11 mouse cellular contexts compared by ENCODE assay signal in the genomic region with DNA sequence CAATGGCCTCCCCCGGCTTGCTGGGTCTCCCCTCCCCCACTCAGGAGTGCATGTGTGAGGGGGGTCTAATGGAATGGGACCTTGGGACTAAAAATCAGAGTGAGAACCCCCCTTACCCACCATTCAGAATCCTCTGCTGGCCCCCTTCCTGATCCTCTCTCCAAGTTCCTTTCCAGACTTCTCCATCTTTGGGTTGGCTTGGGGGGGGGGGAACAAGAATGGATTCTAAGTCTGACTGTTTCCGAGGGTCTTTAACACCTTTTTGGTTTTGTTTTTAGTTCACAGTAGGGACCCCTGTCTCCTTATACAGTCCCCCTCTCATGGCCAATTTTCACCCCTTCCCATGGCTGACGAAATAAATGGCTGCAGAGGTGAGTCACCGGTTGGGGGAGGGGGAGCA. TPM values are rescaled to one million over a fixed set of nuclear protein-coding genes. Genes with fewer than 3 reads are reported as not detected.
A peak's percentile ranks its signal among the peaks of the same experiment; 100 is the strongest.
DNase-seq lines count a peak whose midpoint lies in the region; ATAC-seq lines count a peak whose summit lies in the region.
"Had no signal": no experiment of that assay in that cellular context is flagged by ENCODE, and none has a peak within 500 bp of the region (broad histone marks: within the 10 kb centered on the region; RNA-seq: fewer than 3 reads in every experiment).

A gene (plus strand): TSS at position 301 of the 400 bp plus-strand sequence.

- no peak within 1 kb of the TSS for H3K27ac ChIP-seq in embryonic facial prominence, embryonic 14.5 days (replicated peaks; ENCODE audit: low read depth, low read length)
- no peak within 1 kb of the TSS for H3K27ac ChIP-seq in hindbrain, embryonic 15.5 days (replicated peaks)
- H3K27ac ChIP-seq in midbrain, embryonic 14.5 days (replicated peaks; ENCODE audit: low read depth, low read length), result no peak within 1 kb of the TSS

- H3K9ac ChIP-seq in embryonic facial prominence, embryonic 14.5 days (ENCODE audit: low read depth, low read length), result no peak within 1 kb of the TSS
- 0 out of 2 replicates have a peak within 1 kb of the TSS, but pooled peaks have one; percentile 8 for H3K9ac ChIP-seq in hindbrain, embryonic 15.5 days
- H3K9ac ChIP-seq in midbrain, embryonic 14.5 days (replicated peaks; ENCODE audit: low read length), result no peak within 1 kb of the TSS

- DNase-seq in layer of hippocampus, adult 8-10 months (ENCODE audit: low spot score in 2 of 2), result no peak
- no peak for DNase-seq in layer of hippocampus, adult 11-12 months (ENCODE audit: low spot score)
- DNase-seq in embryonic facial prominence, embryonic 14.5 days (ENCODE audit: low spot score), result no peak
- DNase-seq in midbrain, embryonic 14.5 days, result no peak
- no peak for DNase-seq in urinary bladder, postnatal 14 days (ENCODE audit: low spot score)
- DNase-seq in gastrocnemius, postnatal 14 days, result no peak

- intact Hi-C loops in gastrocnemius, postnatal 14 days (cut with DNase I; ENCODE audit: low total_unique reads), result loop anchor here (2.0 kb wide), 1 partner anchor 81 kb away; no protein-coding TSS in a partner anchor

- H3K27me3 ChIP-seq in embryonic facial prominence, embryonic 14.5 days (replicated peaks; ENCODE audit: control insufficient read depth, insufficient read depth, low read length), result peaks cover 72% of the 10 kb centered on the region
- H3K27me3 ChIP-seq in hindbrain, embryonic 15.5 days, result peaks cover 52% of the 10 kb centered on the region
- H3K27me3 ChIP-seq in midbrain, embryonic 14.5 days (ENCODE audit: control insufficient read depth, insufficient read depth, low read length), result peaks cover 60% of the 10 kb centered on the region

- H3K4me1 ChIP-seq in embryonic facial prominence, embryonic 14.5 days (ENCODE audit: control insufficient read depth, insufficient read depth, low read length), result peaks cover under 1% of the 10 kb centered on the region; the same call in 1 of the 2 replicates
- peaks cover 30% of the 10 kb centered on the region for H3K4me1 ChIP-seq in hindbrain, embryonic 15.5 days (replicated peaks)
- H3K4me1 ChIP-seq in midbrain, embryonic 14.5 days (ENCODE audit: control insufficient read depth, insufficient read depth, low read length), result peaks cover 9% of the 10 kb centered on the region

- WGBS in embryonic facial prominence, embryonic 14.5 days, result 22% methylated on average over 4 of the region's 4 CpGs
- WGBS in hindbrain, embryonic 15.5 days, result 18% methylated on average over 4 of the region's 4 CpGs
- WGBS in midbrain, embryonic 14.5 days, result 32% methylated on average over 4 of the region's 4 CpGs

- H3K36me3 ChIP-seq in embryonic facial prominence, embryonic 14.5 days (ENCODE audit: control insufficient read depth, insufficient read depth, low read length), result no peaks in the 10 kb centered on the region
- H3K36me3 ChIP-seq in hindbrain, embryonic 15.5 days, result no peaks in the 10 kb centered on the region
- no peaks in the 10 kb centered on the region for H3K36me3 ChIP-seq in midbrain, embryonic 14.5 days (ENCODE audit: control insufficient read depth, insufficient read depth, low read length)

- H3K4me2 ChIP-seq in embryonic facial prominence, embryonic 14.5 days (ENCODE audit: low read depth, low read length), result peak within 1 kb of the TSS; percentile 16; the same call in 1 of the 2 replicates
- H3K4me2 ChIP-seq in hindbrain, embryonic 15.5 days, result peak within 1 kb of the TSS; percentile 57
- peak within 1 kb of the TSS; percentile 50 for H3K4me2 ChIP-seq in midbrain, embryonic 14.5 days (ENCODE audit: low read length)

- ATAC-seq in embryonic facial prominence, embryonic 14.5 days (ENCODE audit: low read depth), result no peak
- no peak for ATAC-seq in hindbrain, embryonic 15.5 days (ENCODE audit: low FRiP score, low read depth)
- ATAC-seq in midbrain, embryonic 14.5 days (ENCODE audit: low FRiP score, low TSS enrichment), result no peak
- ATAC-seq in erythroid progenitor cell, adult 5-6 weeks (replicated peaks; ENCODE audit: low FRiP score, poor library complexity, severe bottlenecking), result no peak

- H3K9me3 ChIP-seq in embryonic facial prominence, embryonic 14.5 days (ENCODE audit: control insufficient read depth, low read length), result no peaks in the 10 kb centered on the region
- H3K9me3 ChIP-seq in hindbrain, embryonic 15.5 days, result no peaks in the 10 kb centered on the region
- H3K9me3 ChIP-seq in midbrain, embryonic 14.5 days (ENCODE audit: control insufficient read depth, low read length), result no peaks in the 10 kb centered on the region

- no peak within 1 kb of the TSS for H3K4me3 ChIP-seq in embryonic facial prominence, embryonic 14.5 days (ENCODE audit: low read depth, low read length)
- peak within 1 kb of the TSS; percentile 32 for H3K4me3 ChIP-seq in hindbrain, embryonic 15.5 days
- H3K4me3 ChIP-seq in midbrain, embryonic 14.5 days (replicated peaks; ENCODE audit: low read depth, low read length), result peak within 1 kb of the TSS; percentile 12; the same call in 1 of the 2 replicates

RNA-seq across cellular contexts. Expression of the gene that starts here (rescaled TPM):
- total RNA-seq in layer of hippocampus, adult 8-10 months (2022), result 100 to 1,000 TPM; 162 to 206 (median 186) TPM
- 0.92 and 1.3 TPM in 2 replicates for polyA plus RNA-seq in embryonic facial prominence, embryonic 14.5 days (2014; fragmentation: Nextera tagmentation; extraction: Ambion mirVana)
- polyA plus RNA-seq in hindbrain, embryonic 15.5 days (2015; fragmentation: Nextera tagmentation; extraction: Ambion mirVana), result 15.2 and 15.4 TPM in 2 replicates
- 4.8 and 6.9 TPM in 2 replicates for polyA plus RNA-seq in midbrain, embryonic 14.5 days (2014; fragmentation: Nextera tagmentation; extraction: Ambion mirVana)
- not detected for total RNA-seq in gastrocnemius, postnatal 14 days (2021)
- total RNA-seq in erythroid progenitor cell, adult 5-6 weeks (2015; ENCODE audit: low replicate concordance), result not detected in 2 replicates
- not detected in 2 replicates for total RNA-seq in erythroid progenitor cell, adult 5-6 weeks (2017; ENCODE audit: low replicate concordance)
- total RNA-seq: common myeloid progenitor, adult 5-6 weeks; liver, adult 2 months had no signal
- polyA plus RNA-seq: heart, embryonic 14.5 days; liver, adult 2 months had no signal

Comparison
In these comparisons a context has a peak if more than half of its experiments do, and no peak if none do; other contexts are left out.
1. RNA of the gene that starts here (total RNA-seq): 162 to 206 TPM in layer of hippocampus, adult 8-10 months; not detected in gastrocnemius, postnatal 14 days and not detected in erythroid progenitor cell, adult 5-6 weeks; every median in the first group is over 100 times any median in the second.
2. Peak in every context shown above with its lines, with median percentiles within 50 percentile points of each other: H3K4me2 ChIP-seq.